Mouse (Mus musculus) CH12.LX (cell line): ENCODE results near the gene Nkd1. TPM values are rescaled to one million over a fixed set of nuclear protein-coding genes. Genes with fewer than 3 reads are reported as not detected.

Source experiments
- DNase-seq: peaks from one replicate; pipeline ENCODE4 v3.0.0-alpha.2; 2013; ENCODE audit errors: extremely low read depth
- H3K27ac ChIP-seq: 2 replicates; pipeline ENCODE4 v1.5.1; 2012; ENCODE audit warnings: low read depth, mild to moderate bottlenecking, control low read depth, moderate library complexity; ENCODE audit not compliant: insufficient read depth
- H3K27me3 ChIP-seq: replicated peaks from 2 replicates; pipeline ENCODE3; 2012; ENCODE audit warnings: inconsistent platforms
- H3K36me3 ChIP-seq, 2 experiments: replicated peaks in 1 of 2; 2 replicates each; pipeline versions ENCODE3 to v1.6.1; 2012; ENCODE audit warnings: inconsistent platforms in 1 of 2, low read length in 1 of 2, mild to moderate bottlenecking in 1 of 2, mixed read lengths in 1 of 2, moderate library complexity in 1 of 2; ENCODE audit not compliant: control insufficient read depth in 1 of 2, insufficient read depth in 1 of 2
- H3K4me1 ChIP-seq, 2 experiments: 2 replicates each; pipeline ENCODE4 v1.6.1; 2012; ENCODE audit warnings: inconsistent platforms in 1 of 2, moderate library complexity in 1 of 2; ENCODE audit not compliant: insufficient read depth in 2 of 2, control insufficient read depth in 1 of 2
- H3K4me2 ChIP-seq: 2 replicates; pipeline ENCODE4 v1.6.1; 2012; ENCODE audit warnings: low read depth, mild to moderate bottlenecking, control low read depth; ENCODE audit not compliant: poor library complexity, insufficient read depth, severe bottlenecking
- H3K4me3 ChIP-seq, 3 experiments: fragments of 150-350 bp in 1 of 3; sonication (generic) in 1 of 3; replicated peaks in 1 of 3; 2 replicates each; pipeline versions ENCODE3 to v1.5.1; 2011 to 2012; ENCODE audit warnings: low read depth in 2 of 3, low read length in 2 of 3, mild to moderate bottlenecking in 2 of 3, moderate library complexity in 2 of 3, control low read depth in 1 of 3, improper control_type of control experiment in 1 of 3, inconsistent platforms in 1 of 3, mixed read lengths in 1 of 3; ENCODE audit not compliant: poor library complexity in 1 of 3
- H3K79me2 ChIP-seq: replicated peaks from 2 replicates; pipeline ENCODE4 v1.6.1; 2012; ENCODE audit warnings: mild to moderate bottlenecking, moderate library complexity; ENCODE audit not compliant: control insufficient read depth, poor library complexity, insufficient read depth, severe bottlenecking; ENCODE audit errors: extremely low read depth
- H3K9ac ChIP-seq: 2 replicates; pipeline ENCODE4 v1.6.1; 2012; ENCODE audit warnings: low read depth, mild to moderate bottlenecking, control low read depth, moderate library complexity; ENCODE audit not compliant: insufficient read depth
- H3K9me3 ChIP-seq: replicated peaks from 2 replicates; pipeline ENCODE3; 2012; ENCODE audit warnings: low read length, inconsistent platforms, mixed read lengths
- CHD2 ChIP-seq: IDR thresholded peaks from 2 replicates; pipeline ENCODE4 v1.6.1; 2011; ENCODE audit warnings: low read length, improper control_type of control experiment
- E2F4 ChIP-seq: IDR thresholded peaks from 2 replicates; pipeline ENCODE4 v1.6.1; 2011; ENCODE audit warnings: low read depth, low read length, improper control_type of control experiment; ENCODE audit not compliant: insufficient replicate concordance
- ELF1 ChIP-seq: IDR thresholded peaks from 2 replicates; pipeline ENCODE4 v1.6.1; 2014; ENCODE audit warnings: low read depth, mild to moderate bottlenecking, inconsistent platforms, low read length, improper control_type of control experiment
- GABPA ChIP-seq: IDR thresholded peaks from 2 replicates; pipeline ENCODE4 v1.6.1; 2012; ENCODE audit warnings: low read depth, low read length, improper control_type of control experiment, inconsistent platforms; ENCODE audit not compliant: insufficient replicate concordance
- HCFC1 ChIP-seq: IDR thresholded peaks from 2 replicates; pipeline ENCODE4 v1.6.1; 2012; ENCODE audit warnings: low read depth, mild to moderate bottlenecking, inconsistent platforms, low read length, improper control_type of control experiment
- IRF4 ChIP-seq: IDR thresholded peaks from 2 replicates; pipeline ENCODE4 v1.6.1; 2014; ENCODE audit warnings: low read depth, mild to moderate bottlenecking, inconsistent platforms, low read length, improper control_type of control experiment
- JUND ChIP-seq: conservative IDR thresholded peaks from 2 replicates; pipeline ENCODE4 v1.6.1; 2011; ENCODE audit warnings: low read depth, low read length, improper control_type of control experiment
- KAT2A ChIP-seq: IDR thresholded peaks from 2 replicates; pipeline ENCODE4 v1.6.1; 2012; ENCODE audit warnings: low read length, improper control_type of control experiment, inconsistent platforms; ENCODE audit not compliant: insufficient replicate concordance
- MAFK ChIP-seq: IDR thresholded peaks from 2 replicates; pipeline ENCODE4 v1.6.1; 2011; ENCODE audit warnings: low read length, improper control_type of control experiment; ENCODE audit not compliant: insufficient replicate concordance
- MAX ChIP-seq: IDR thresholded peaks from 2 replicates; pipeline ENCODE4 v1.6.1; 2011; ENCODE audit warnings: low read length, improper control_type of control experiment
- MEF2A ChIP-seq: IDR thresholded peaks from 2 replicates; pipeline ENCODE4 v1.6.1; 2014; ENCODE audit warnings: low read depth, mild to moderate bottlenecking, inconsistent platforms, low read length, improper control_type of control experiment, borderline replicate concordance
- MYC ChIP-seq: IDR thresholded peaks from 2 replicates; pipeline ENCODE4 v1.6.1; 2011; ENCODE audit warnings: low read depth, mild to moderate bottlenecking, improper control_type of control experiment, low read length
- NELFE ChIP-seq: IDR thresholded peaks from 2 replicates; pipeline ENCODE4 v1.6.1; 2011; ENCODE audit warnings: low read depth, low read length, improper control_type of control experiment
- NRF1 ChIP-seq: IDR thresholded peaks from 2 replicates; pipeline ENCODE4 v1.6.1; 2014; ENCODE audit warnings: low read depth, mild to moderate bottlenecking, inconsistent platforms, low read length, improper control_type of control experiment, moderate library complexity
- POLR2A ChIP-seq: IDR thresholded peaks from 2 replicates; pipeline ENCODE4 v1.6.1; 2011; ENCODE audit warnings: low read depth, mild to moderate bottlenecking, improper control_type of control experiment, low read length
- POLR2AphosphoS2 ChIP-seq: IDR thresholded peaks from 2 replicates; pipeline ENCODE4 v1.6.1; 2011; ENCODE audit warnings: low read depth, low read length, improper control_type of control experiment
- RAD21 ChIP-seq: IDR thresholded peaks from 2 replicates; pipeline ENCODE4 v1.6.1; 2011; ENCODE audit warnings: low read depth, mild to moderate bottlenecking, low read length, improper control_type of control experiment, moderate library complexity
- TBP ChIP-seq: conservative IDR thresholded peaks from 2 replicates; pipeline ENCODE4 v1.6.1; 2011; ENCODE audit warnings: low read depth, low read length, improper control_type of control experiment
- TCF12 ChIP-seq: IDR thresholded peaks from 2 replicates; pipeline ENCODE4 v1.6.1; 2014; ENCODE audit warnings: low read depth, mild to moderate bottlenecking, inconsistent platforms, low read length, improper control_type of control experiment
- ZMIZ1 ChIP-seq: IDR thresholded peaks from 2 replicates; pipeline ENCODE4 v1.6.1; 2012; ENCODE audit warnings: low read depth, mild to moderate bottlenecking, inconsistent platforms, low read length, improper control_type of control experiment
- ZNF384 ChIP-seq: IDR thresholded peaks from 2 replicates; pipeline ENCODE4 v1.6.1; 2012; ENCODE audit warnings: low read depth, low read length, improper control_type of control experiment, inconsistent platforms
- dilution Hi-C: fragments of 300-500 bp; cut with MboI; formaldehyde crosslinking; loops from 2 replicates; pipeline ENCODE4 v1.14.3; 2020; ENCODE audit warnings: low sequenced_read_pairs; ENCODE audit not compliant: extremely low pct_unique_long_range_greater_than_20kb, extremely low pct_ligation_motif_present
- in situ Hi-C: fragments of 300-500 bp; cut with MboI; formaldehyde crosslinking; loops from 3 replicates; pipeline ENCODE4 v1.14.3; 2019; ENCODE audit warnings: low sequenced_read_pairs, low pct_ligation_motif_present, low pct_unique_long_range_greater_than_20kb, mixed read lengths
- polyA plus RNA-seq: library from polyadenylated mRNA; unstranded; fragments of >175 nt; gene quantifications from 2 replicates; pipeline ENCODE4 v1.2.1, GENCODE M21; 2012; ENCODE audit warnings: low read depth; ENCODE audit not compliant: insufficient read length
- total RNA-seq, 2 experiments: library from RNA; depleted of rRNA; stranded (reverse); fragments of 300-350 nt in 1 of 2; fragments of >200 nt in 1 of 2; gene quantifications; 2 replicates each; pipeline ENCODE4 v1.2.3; 2012 to 2014

Gene Nkd1
- total and polyA plus RNA-seq, 3 experiments: 0.24 to 0.67 (median 0.30) TPM

DNA sequence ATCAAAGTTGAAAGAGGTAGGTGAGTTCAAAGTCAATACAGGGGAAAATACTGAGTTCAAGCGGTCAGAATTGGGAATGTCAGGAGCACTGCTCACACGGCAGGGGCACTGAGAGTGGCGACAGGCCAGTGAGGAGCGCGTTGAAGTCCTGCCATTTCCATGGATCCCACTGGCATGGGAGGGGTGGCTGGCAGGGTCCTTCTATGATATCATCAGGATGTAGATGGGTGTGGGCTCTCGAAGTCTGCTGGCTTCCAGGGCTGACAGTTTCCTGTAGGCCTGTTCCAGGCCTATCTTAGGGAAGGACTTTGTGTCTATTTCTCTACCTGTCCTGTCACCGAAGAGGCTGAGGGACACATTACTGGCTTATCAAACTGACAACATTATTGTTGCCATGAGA is 3.7 kb downstream of the Nkd1 start:
- Histone ChIP-seq H3K27ac (no peak overlapping the region), H3K4me2 (no peak overlapping the region), H3K9me3 (no peaks in the 10 kb centered on the region), H3K36me3 (no peaks in the 10 kb centered on the region), H3K4me1 (peaks cover 0 to 7% of the 10 kb centered on the region in 2 experiments; a peak in 3 of 4 replicates), H3K79me2 (no peaks in the 10 kb centered on the region), H3K27me3 (peaks cover 58% of the 10 kb centered on the region), H3K9ac (no peak overlapping the region), H3K4me3 (no peak overlapping the region)
- in situ Hi-C loops (loop anchor here (25.0 kb wide), 1 partner anchor 237 kb away; no protein-coding TSS in a partner anchor), dilution Hi-C loops (no loop called here)
- TF ChIP-seq RAD21 (no peak), ZMIZ1 (no peak), MAX (no peak), MAFK (no peak), POLR2AphosphoS2 (no peak), IRF4 (no peak), TBP (no peak), NELFE (no peak), CHD2 (no peak), POLR2A (no peak), KAT2A (no peak), ZNF384 (no peak), NRF1 (no peak), MYC (no peak), E2F4 (no peak), HCFC1 (no peak)
- DNase-seq: no peak

DNA sequence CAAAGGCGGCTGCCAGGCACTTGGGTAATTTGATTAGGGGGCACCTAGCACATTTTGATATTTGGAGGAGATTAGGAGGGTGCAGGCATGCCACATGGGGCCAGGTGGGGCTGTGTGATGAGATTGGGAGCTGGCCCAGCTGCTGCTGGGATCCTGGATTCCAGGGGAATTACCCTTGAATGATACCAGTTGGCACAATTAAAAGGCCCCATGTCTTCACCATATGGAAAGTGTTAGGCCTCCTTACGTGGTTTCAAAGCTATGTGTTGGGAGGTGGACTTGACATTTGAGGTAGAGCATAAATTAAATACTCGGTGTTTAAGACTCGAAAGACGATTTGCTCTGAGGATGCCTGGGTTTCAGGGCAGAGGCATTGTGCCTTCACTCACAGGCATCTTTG is 5.1 kb downstream of the Nkd1 start:
- no peak for TF ChIP-seq JUND
- no peak for TF ChIP-seq MEF2A
- no peak for TF ChIP-seq POLR2AphosphoS2
- no peak for TF ChIP-seq ELF1
- no peak for TF ChIP-seq TCF12
- no peak for TF ChIP-seq GABPA
- no peak for TF ChIP-seq E2F4
- dilution Hi-C loops (no loop called here), in situ Hi-C loops (loop anchor here (25.0 kb wide), 1 partner anchor 236 kb away; no protein-coding TSS in a partner anchor)

More for the DNA sequence above, 5.1 kb downstream of the Nkd1 start:
- Histone ChIP-seq H3K27me3 (peaks cover 48% of the 10 kb centered on the region), H3K9me3 (no peaks in the 10 kb centered on the region), H3K4me1 (peaks cover 0 to 5% of the 10 kb centered on the region in 2 experiments; a peak in 3 of 4 replicates), H3K79me2 (no peaks in the 10 kb centered on the region), H3K36me3 (no peaks in the 10 kb centered on the region), H3K4me3 (no peak overlapping the region), H3K9ac (no peak overlapping the region), H3K27ac (no peak overlapping the region), H3K4me2 (no peak overlapping the region)
- DNase-seq: no peak
